Mouse (Mus musculus): ENCODE measurements around the gene Trpv5.

- TF ChIP-seq CTCF (IDR thresholded peaks at IDR 0.05; ENCODE audit: extremely low read depth, insufficient read depth, low read length) = no peak
- TF ChIP-seq POLR2A (IDR thresholded peaks at IDR 0.05; ENCODE audit: extremely low read depth, insufficient read depth, low read length) = no peak
Observed at GRCm38 (mm10) chr6:41643227-41643626, 37.3 kb downstream of the Trpv5 start.

Data from cortical plate, adult 2 months (tissue).